Mouse (Mus musculus) small intestine, adult 2 months (tissue): ENCODE results near the gene Abhd17a.

ENCODE experiments used
- CTCF ChIP-seq: fragments of 200-500 bp; IDR thresholded peaks from 2 replicates; pipeline ENCODE4 v1.5.1; 2012; ENCODE audit warnings: low read depth, mild to moderate bottlenecking, control low read depth, inconsistent platforms, low read length, moderate library complexity, mixed read lengths; ENCODE audit not compliant: insufficient replicate concordance, insufficient read length; ENCODE audit errors: extremely low read depth
- POLR2A ChIP-seq: fragments of 200-500 bp; IDR thresholded peaks from 2 replicates; pipeline ENCODE4 v1.6.1; 2012; ENCODE audit warnings: low read depth, mild to moderate bottlenecking, control low read depth, inconsistent platforms, low read length, moderate library complexity

GRCm38 (mm10) chr10:80535071-80535470 lies 55.1 kb downstream of the Abhd17a start:
- TF ChIP-seq CTCF = no peak
- no peak for TF ChIP-seq POLR2A
